Mouse (Mus musculus): ENCODE data around the gene Aldh8a1.

Aldh8a1 gene

GRCm38 (mm10) chr10:21367481-21367880 lies 9.6 kb upstream of the Aldh8a1 start:
- CTCF ChIA-PET, result no interaction called here

- CTCF ChIA-PET, result no interaction called here
These were observed 7.5 kb upstream of the Aldh8a1 start for GRCm38 (mm10) chr10:21369586-21369985.

GRCm38 (mm10) chr10:21372271-21372670 lies 4.8 kb upstream of the Aldh8a1 start:
- CTCF ChIA-PET, result no interaction called here

- CTCF ChIA-PET, result no interaction called here
These were observed 1.3 kb downstream of the Aldh8a1 start for GRCm38 (mm10) chr10:21378196-21378944.

- CTCF ChIA-PET, result interaction anchor here (0.7 to 1.1 kb wide), 2 partner anchors 608 to 627 kb away, joined by 3 to 6 read pairs; no protein-coding TSS in a partner anchor
These were observed 5.8 kb downstream of the Aldh8a1 start for GRCm38 (mm10) chr10:21382914-21383313.

- CTCF ChIA-PET, result no interaction called here
These were observed 8.1 kb downstream of the Aldh8a1 start for GRCm38 (mm10) chr10:21385111-21385663.

- CTCF ChIA-PET, result no interaction called here
These were observed 12.0 kb downstream of the Aldh8a1 start for GRCm38 (mm10) chr10:21389075-21389474.

- CTCF ChIA-PET, result no interaction called here
These were observed 13.3 kb downstream of the Aldh8a1 start for GRCm38 (mm10) chr10:21390440-21390839.

GRCm38 (mm10) chr10:21391286-21391685 lies 14.2 kb downstream of the Aldh8a1 start:
- CTCF ChIA-PET, result no interaction called here

GRCm38 (mm10) chr10:21393390-21393789 lies 16.3 kb downstream of the Aldh8a1 start:
- CTCF ChIA-PET, result no interaction called here

GRCm38 (mm10) chr10:21395426-21396139 lies 18.5 kb downstream of the Aldh8a1 start:
- CTCF ChIA-PET, result interaction anchor here (0.6 kb wide), 1 partner anchor 404 kb away, joined by 3 read pairs; no protein-coding TSS in a partner anchor

GRCm38 (mm10) chr10:21398873-21399425 lies 21.9 kb downstream of the Aldh8a1 start:
- CTCF ChIA-PET, result interaction anchor here (0.6 kb wide), 1 partner anchor 339 kb away, joined by 4 read pairs; no protein-coding TSS in a partner anchor

- CTCF ChIA-PET, result no interaction called here
These were observed 22.5 kb downstream of the Aldh8a1 start for GRCm38 (mm10) chr10:21399622-21400021.

GRCm38 (mm10) chr10:21400031-21400430 lies 22.9 kb downstream of the Aldh8a1 start:
- CTCF ChIA-PET, result no interaction called here

GRCm38 (mm10) chr10:21400453-21400852 lies 23.4 kb downstream of the Aldh8a1 start:
- CTCF ChIA-PET, result no interaction called here

- CTCF ChIA-PET, result no interaction called here
These were observed 24.2 kb downstream of the Aldh8a1 start for GRCm38 (mm10) chr10:21401259-21401658.

- CTCF ChIA-PET, result no interaction called here
These were observed 27.7 kb downstream of the Aldh8a1 start for GRCm38 (mm10) chr10:21404822-21405221.

- CTCF ChIA-PET, result no interaction called here
These were observed 28.8 kb downstream of the Aldh8a1 start for GRCm38 (mm10) chr10:21405707-21406534.

- CTCF ChIA-PET, result no interaction called here
These were observed 33.6 kb downstream of the Aldh8a1 start for GRCm38 (mm10) chr10:21410711-21411110.

GRCm38 (mm10) chr10:21411621-21412205 lies 34.6 kb downstream of the Aldh8a1 start:
- CTCF ChIA-PET, result interaction anchor here (0.7 kb wide), 1 partner anchor 597 kb away, joined by 3 read pairs; no protein-coding TSS in a partner anchor

- CTCF ChIA-PET, result no interaction called here
These were observed 37.9 kb downstream of the Aldh8a1 start for GRCm38 (mm10) chr10:21415031-21415430.

Measured in spleen, embryonic (tissue).